Mouse (Mus musculus) olfactory bulb, adult 2 months (tissue): Measurements from ENCODE around the gene Rbm17. TPM values are rescaled to one million over a fixed set of nuclear protein-coding genes. Genes with fewer than 3 reads are reported as not detected.
"Not testable (repeated sequence)": the region's sequence is repeated elsewhere in the genome, so short reads cannot be mapped to it uniquely, and the experiment has no call there.

Experiments
- H3K27ac ChIP-seq: fragments of 200-500 bp; 2 replicates; pipeline ENCODE4 v1.5.1; 2012; ENCODE audit warnings: low read depth, low read length; ENCODE audit not compliant: insufficient read depth
- H3K4me1 ChIP-seq: fragments of 200-500 bp; 2 replicates; pipeline ENCODE4 v1.6.1; 2012; ENCODE audit warnings: low read length; ENCODE audit not compliant: control insufficient read depth, insufficient read depth
- H3K4me3 ChIP-seq: fragments of 200-500 bp; 2 replicates; pipeline ENCODE4 v1.5.1; 2012; ENCODE audit warnings: mild to moderate bottlenecking, low read depth, low read length, moderate library complexity; ENCODE audit not compliant: insufficient read depth
- CTCF ChIP-seq: fragments of 200-500 bp; IDR thresholded peaks from 2 replicates; pipeline ENCODE4 v1.5.1; 2012; ENCODE audit warnings: low read depth, mild to moderate bottlenecking, low read length, moderate library complexity; ENCODE audit not compliant: insufficient read depth
- POLR2A ChIP-seq: fragments of 200-500 bp; IDR thresholded peaks from 2 replicates; pipeline ENCODE4 v1.6.1; 2012; ENCODE audit warnings: mild to moderate bottlenecking, low read depth, low read length, moderate library complexity; ENCODE audit not compliant: insufficient read depth
- WGBS: fragments of 180-500 bp; shearing (Covaris S2); methylation state at CpG from one replicate; pipeline ENCODE4 v1.1.7; 2018; 5-methylcytosine and 5-hydroxymethylcytosine counted together
- polyA plus RNA-seq: library from polyadenylated mRNA; stranded (reverse); fragments of >200 nt; gene quantifications from 2 replicates; pipeline ENCODE4 v1.2.4, GENCODE M21; 2012; ENCODE audit warnings: low replicate concordance; ENCODE audit not compliant: missing spikeins, insufficient read depth, insufficient read length

The Rbm17 gene
- polyA plus RNA-seq, 1 experiment, result not detected

DNA sequence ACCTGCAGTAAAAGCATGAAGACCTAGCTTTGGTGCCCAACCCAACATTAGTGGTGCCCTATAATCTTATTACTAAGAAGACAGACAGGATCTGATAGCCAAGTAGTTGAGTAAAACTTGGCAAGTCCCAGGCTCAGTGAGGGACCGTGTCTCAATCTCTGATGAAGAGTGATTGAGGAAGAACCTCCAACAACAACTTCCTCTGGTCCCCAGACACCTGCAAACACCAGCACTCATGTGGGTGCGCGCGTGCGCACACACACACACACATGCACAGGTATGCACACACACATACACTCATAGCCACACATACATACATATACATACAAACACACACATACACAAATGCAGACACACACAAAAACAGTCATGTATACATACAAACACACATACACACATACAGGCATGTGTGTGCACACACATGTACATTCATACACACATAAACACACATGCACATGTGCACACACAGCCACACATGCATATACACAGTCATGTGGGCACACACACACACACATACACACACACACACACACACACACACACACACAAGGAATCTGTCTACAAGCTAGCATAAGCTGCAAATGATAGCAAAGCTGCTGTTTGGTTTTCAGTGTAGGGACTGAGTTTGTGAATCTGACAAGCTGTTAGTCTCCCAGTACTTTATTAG is 31.7 kb upstream of the Rbm17 start:
- Histone ChIP-seq H3K27ac (no peak overlapping the region), H3K4me3 (no peak overlapping the region), H3K4me1 (no peaks in the 10 kb centered on the region)
- TF ChIP-seq CTCF (no peak), POLR2A (no peak)
- WGBS, result 95% methylated on average over 5 of the region's 5 CpGs

DNA sequence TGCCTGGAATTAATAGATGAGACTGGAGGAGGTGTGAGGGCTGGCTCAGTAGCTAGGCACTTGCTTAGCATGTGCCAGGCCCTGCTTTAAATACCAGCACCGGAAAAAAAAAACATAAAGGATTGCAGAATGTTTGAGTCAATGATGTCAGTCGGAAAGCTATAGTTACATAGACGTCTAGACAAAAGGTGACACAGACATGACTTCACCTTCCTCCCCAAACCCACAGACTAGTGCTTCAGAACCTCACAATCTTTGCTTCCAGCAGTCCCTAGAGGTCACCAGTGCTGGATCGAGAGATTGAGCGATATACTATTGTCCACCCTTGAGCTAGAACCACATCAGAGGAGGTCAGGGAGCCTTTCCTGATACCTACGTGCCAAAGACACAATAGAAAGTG is 31.1 kb upstream of the Rbm17 start:
- no peak overlapping the region for H3K27ac ChIP-seq
- no peaks in the 10 kb centered on the region for H3K4me1 ChIP-seq
- WGBS, result 82% methylated on average over 6 of the region's 6 CpGs
- no peak overlapping the region for H3K4me3 ChIP-seq
- TF ChIP-seq POLR2A, result no peak
- TF ChIP-seq CTCF, result no peak

DNA sequence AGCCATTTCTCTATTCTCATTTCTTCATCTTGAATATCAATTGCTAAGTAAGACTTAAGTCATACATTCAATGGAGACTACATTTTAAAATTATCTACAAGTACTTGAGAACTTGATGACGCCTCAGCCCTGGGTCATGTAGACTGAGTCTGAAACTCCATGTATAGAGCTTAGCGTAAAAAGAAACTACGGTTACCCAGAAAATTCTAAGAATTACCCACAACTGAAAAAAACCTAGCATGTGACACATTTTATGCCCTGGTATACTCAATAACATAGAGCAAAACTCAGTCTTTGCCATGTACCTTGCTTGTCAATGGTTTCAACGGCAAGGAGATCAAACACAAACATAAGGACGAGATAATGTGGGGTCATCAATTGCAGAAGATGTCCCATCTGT is 21.9 kb upstream of the Rbm17 start, which contains the start of gene Gm17490:
Gene Gm17490, minus strand, starts transcription at position 375 of the 400 bp plus-strand sequence.
- Histone ChIP-seq H3K27ac (no peak within 1 kb of the TSS), H3K4me3 (no peak within 1 kb of the TSS), H3K4me1 (no peaks in the 10 kb centered on the region)
- WGBS, result 94% methylated on average over 5 of the region's 5 CpGs
- TF ChIP-seq POLR2A, result no peak
- no peak for TF ChIP-seq CTCF

DNA sequence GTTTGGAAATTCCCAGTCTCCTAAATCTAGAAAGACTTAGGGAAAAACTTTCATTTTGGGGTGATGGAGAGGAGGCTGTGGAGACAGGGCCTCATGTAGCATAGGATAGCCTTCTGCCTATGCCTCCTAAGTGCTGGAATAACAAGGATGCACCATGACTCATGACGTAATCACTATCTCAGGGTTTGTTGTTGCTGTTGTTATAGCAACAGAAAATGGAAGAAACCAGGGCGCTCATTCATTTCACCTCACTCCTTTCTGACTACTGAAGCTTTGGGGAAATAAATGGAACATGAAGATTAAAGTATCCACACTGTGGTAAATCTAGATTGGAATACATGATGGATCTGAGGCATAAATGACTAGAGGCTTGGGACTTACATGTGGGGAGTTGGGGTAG is 19.8 kb upstream of the Rbm17 start:
- no peaks in the 10 kb centered on the region for H3K4me1 ChIP-seq
- 71% methylated on average over 2 of the region's 2 CpGs for WGBS
- H3K4me3 ChIP-seq, result no peak overlapping the region
- no peak for TF ChIP-seq POLR2A
- no peak for TF ChIP-seq CTCF
- H3K27ac ChIP-seq, result no peak overlapping the region

DNA sequence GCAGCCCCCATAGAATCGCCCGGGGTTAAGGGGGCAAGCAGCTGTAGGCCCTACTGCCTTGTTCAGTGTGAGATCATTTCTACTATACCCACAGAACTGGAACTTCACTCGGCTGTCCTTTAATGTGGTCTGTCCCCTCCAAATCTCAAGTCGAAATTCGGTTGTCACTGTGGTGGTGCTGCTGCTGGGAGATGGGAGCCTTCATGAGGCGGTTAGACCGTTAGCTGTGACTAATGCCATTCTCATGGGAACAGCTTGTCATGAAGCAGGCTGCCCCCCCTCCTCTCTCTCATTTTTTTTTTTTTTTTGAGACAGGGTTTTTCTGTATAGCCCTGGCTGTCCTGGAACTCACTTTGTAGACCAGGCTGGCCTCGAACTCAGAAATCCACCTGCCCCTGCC is 19.2 kb upstream of the Rbm17 start:
- no peak overlapping the region for H3K27ac ChIP-seq
- no peak for TF ChIP-seq CTCF
- no peak for TF ChIP-seq POLR2A
- no peak overlapping the region for H3K4me3 ChIP-seq
- 92% methylated on average over 8 of the region's 8 CpGs for WGBS
- no peaks in the 10 kb centered on the region for H3K4me1 ChIP-seq

DNA sequence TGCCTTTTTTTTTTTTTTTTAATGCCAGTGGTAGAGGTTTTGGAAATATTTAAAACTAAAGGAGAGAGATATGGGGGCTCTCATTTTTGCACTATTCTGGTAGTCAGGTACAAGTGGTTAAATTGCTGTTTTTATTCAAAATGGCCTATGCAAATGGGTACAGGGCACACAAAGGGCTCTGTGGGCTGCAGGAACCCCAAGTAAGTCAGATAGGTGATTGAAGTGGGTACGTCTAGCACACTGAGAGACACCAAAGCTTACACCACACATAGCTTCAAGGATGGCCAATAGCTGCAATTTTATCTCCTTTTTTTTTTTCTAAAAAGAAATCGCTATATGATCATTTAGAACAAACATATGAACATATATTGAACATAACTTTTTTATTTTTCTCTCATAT is 15.6 kb upstream of the Rbm17 start:
- Histone ChIP-seq H3K27ac (no peak overlapping the region), H3K4me1 (no peaks in the 10 kb centered on the region), H3K4me3 (no peak overlapping the region)
- 72% methylated on average over 2 of the region's 2 CpGs for WGBS
- no peak for TF ChIP-seq CTCF
- no peak for TF ChIP-seq POLR2A

DNA sequence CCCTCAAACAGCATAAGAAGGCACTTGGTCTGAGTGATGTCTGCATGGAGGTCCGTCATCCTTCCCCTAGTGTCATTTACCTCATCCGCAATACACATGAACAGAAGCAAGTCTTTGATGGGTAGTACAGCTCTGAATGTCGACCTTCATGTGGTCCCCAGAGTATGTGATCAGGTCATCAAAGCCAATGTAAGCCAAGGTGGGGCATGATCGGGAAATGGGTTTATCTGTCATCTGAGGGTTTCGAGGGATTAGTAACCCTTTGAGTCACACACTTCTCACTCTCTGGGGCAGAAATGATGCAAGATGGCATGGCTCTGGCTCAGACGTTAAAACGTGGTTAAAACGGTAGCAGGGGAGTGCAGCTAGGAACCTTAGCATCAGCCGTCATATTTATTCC is 12.9 kb upstream of the Rbm17 start:
- Histone ChIP-seq H3K27ac (no peak overlapping the region), H3K4me3 (no peak overlapping the region), H3K4me1 (no peaks in the 10 kb centered on the region)
- no peak for TF ChIP-seq CTCF
- no peak for TF ChIP-seq POLR2A
- 93% methylated on average over 9 of the region's 9 CpGs for WGBS

DNA sequence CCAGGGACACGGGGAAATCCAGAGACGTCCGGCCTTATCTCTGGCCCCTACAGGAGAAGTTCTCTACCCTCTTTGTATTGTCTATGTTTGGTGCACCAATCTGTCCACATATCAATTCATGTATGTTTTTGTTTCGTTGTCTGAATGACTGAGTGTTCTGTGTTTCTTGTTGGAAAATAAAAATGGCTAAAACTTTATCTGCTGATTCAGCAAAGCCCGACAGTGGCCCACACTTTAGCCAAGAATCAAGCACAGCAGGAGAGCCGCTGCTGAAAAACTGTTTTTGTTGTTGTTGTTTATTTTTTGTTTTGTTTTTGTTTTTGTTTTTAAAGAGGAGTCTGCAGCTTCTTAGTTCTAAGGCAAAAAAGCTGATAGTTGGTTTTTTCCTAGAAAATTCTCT is 9.0 kb upstream of the Rbm17 start:
- not testable (repeated sequence) for H3K27ac ChIP-seq, H3K4me3 ChIP-seq, H3K4me1 ChIP-seq
- 90% methylated on average over 6 of the region's 6 CpGs for WGBS

DNA sequence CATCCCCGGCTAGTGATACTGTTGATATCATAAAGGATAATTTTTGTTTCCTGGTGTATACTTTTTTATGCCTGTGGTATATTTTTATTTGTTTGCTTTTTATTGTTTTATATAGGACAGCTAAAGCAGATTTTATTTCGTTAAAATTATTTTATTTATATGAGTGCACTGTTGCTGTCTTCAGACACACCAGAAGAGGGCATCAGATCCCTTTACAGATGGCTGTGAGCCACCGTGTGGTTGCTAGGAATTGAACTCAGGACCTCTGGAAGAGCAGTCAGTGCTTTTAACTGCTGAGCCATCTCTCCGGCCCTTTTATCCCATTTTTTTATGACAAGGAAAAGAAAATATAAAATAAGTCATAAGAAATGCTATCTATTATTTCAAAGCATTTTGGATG is 2.8 kb upstream of the Rbm17 start:
- 78% methylated on average over 4 of the region's 4 CpGs for WGBS

DNA sequence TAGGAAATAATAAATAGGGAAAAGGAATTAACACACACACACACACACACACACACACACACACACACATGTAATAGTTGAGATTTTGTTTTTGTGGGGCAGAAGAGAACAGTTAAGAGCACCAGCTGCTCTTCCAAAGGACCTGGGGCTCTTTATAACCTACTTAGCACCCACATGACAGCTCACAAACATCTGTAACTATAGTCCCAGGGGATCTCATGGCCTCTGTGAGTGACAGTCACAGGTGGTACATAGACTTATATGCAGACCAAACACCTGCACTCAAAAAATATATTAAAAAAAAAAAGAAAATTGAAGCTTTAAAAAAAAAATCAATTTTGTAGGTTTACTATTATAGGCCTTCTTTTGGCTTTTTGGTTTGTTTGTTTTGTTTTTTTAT is 958 bp upstream of the Rbm17 start:
- no peak overlapping the region for H3K4me3 ChIP-seq
- H3K27ac ChIP-seq, result no peak overlapping the region
- peaks cover 3% of the 10 kb centered on the region; the same call in 1 of the 2 replicates for H3K4me1 ChIP-seq
- TF ChIP-seq POLR2A (no peak), CTCF (no peak)

More for the DNA sequence above, 2.8 kb upstream of the Rbm17 start:
- not testable (repeated sequence) for H3K4me1 ChIP-seq, H3K27ac ChIP-seq, H3K4me3 ChIP-seq
